Comparison of ENCODE assay signal across 9 mouse cellular contexts in the genomic region with DNA sequence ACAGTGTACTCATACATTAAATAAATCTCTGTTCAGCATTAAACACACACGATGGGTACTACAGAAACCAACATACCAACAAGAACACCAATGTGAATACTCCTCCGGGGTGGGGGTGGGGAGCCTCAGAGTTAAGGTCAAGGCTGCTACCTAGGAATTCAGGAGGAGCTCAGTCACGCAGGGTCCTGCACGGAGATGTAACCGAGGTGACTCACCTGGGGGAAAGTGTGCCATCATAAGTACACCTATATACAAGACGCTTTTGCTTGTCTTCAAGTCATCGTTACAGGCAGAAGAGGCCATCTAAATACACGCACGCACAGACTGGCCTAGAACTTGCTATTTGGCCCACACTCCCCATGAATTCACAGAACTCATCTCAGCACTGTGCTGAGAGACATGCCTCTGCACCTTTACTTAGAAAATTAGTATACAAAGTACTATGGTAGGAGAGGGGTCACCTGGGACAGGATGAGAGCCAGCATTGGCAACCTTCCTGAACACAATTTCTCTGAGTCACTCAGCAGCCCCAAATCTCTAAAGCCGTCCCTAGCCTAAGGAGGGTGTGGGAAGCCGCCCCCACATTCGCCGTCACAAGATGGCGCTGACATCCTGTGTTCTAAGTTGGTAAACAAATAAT. TPM values are rescaled to one million over a fixed set of nuclear protein-coding genes. Genes with fewer than 3 reads are reported as not detected.
DNase-seq lines count a peak whose midpoint lies in the region; ATAC-seq lines count a peak whose summit lies in the region.
"Had no signal": no experiment of that assay in that cellular context is flagged by ENCODE, and none has a peak within 500 bp of the region (broad histone marks: within the 10 kb centered on the region; RNA-seq: fewer than 3 reads in every experiment).

No protein-coding gene starts in this region.

- no peaks in the 10 kb centered on the region for H3K27me3 ChIP-seq in forebrain, embryonic 13.5 days
- no peaks in the 10 kb centered on the region for H3K27me3 ChIP-seq in hindbrain, embryonic 14.5 days (ENCODE audit: control insufficient read depth, insufficient read depth, low read length)
- H3K27me3 ChIP-seq in limb, embryonic 15.5 days = no peaks in the 10 kb centered on the region

- ATAC-seq in forebrain, embryonic 13.5 days = peak; percentile 33; the same call in 1 of the 2 replicates
- peak; percentile 31; the same call in 1 of the 2 replicates for ATAC-seq in hindbrain, embryonic 14.5 days (ENCODE audit: low FRiP score)
- ATAC-seq in limb, embryonic 15.5 days (ENCODE audit: insufficient number of reproducible peaks, low FRiP score, low TSS enrichment, low read depth) = peak; percentile 35; the same call in 1 of the 2 replicates

- H3K4me2 ChIP-seq in forebrain, embryonic 13.5 days = peak overlapping the region; percentile 27; the same call in 1 of the 2 replicates
- H3K4me2 ChIP-seq in hindbrain, embryonic 14.5 days (replicated peaks) = peak overlapping the region; percentile 27
- peak overlapping the region; percentile 17; the same call in 1 of the 2 replicates for H3K4me2 ChIP-seq in limb, embryonic 15.5 days

- no peaks in the 10 kb centered on the region for H3K9me3 ChIP-seq in forebrain, embryonic 13.5 days (replicated peaks)
- H3K9me3 ChIP-seq in hindbrain, embryonic 14.5 days (ENCODE audit: control insufficient read depth, low read length) = no peaks in the 10 kb centered on the region
- H3K9me3 ChIP-seq in limb, embryonic 15.5 days = no peaks in the 10 kb centered on the region

- H3K4me1 ChIP-seq in brown adipose tissue, adult 24 weeks (ENCODE audit: control insufficient read depth, insufficient read depth, insufficient read length, low read length) = peaks cover 3% of the 10 kb centered on the region; the same call in 1 of the 2 replicates
- peaks cover 21% of the 10 kb centered on the region for H3K4me1 ChIP-seq in forebrain, embryonic 13.5 days
- H3K4me1 ChIP-seq in hindbrain, embryonic 14.5 days (replicated peaks; ENCODE audit: control insufficient read depth, insufficient read depth, low read length) = peaks cover 18% of the 10 kb centered on the region
- peaks cover 17% of the 10 kb centered on the region for H3K4me1 ChIP-seq in limb, embryonic 15.5 days

- H3K4me3 ChIP-seq in brown adipose tissue, adult 24 weeks (ENCODE audit: insufficient read depth, low read depth, low read length) = peak overlapping the region; percentile 55
- H3K4me3 ChIP-seq in forebrain, embryonic 13.5 days = no peak overlapping the region
- no peak overlapping the region for H3K4me3 ChIP-seq in hindbrain, embryonic 14.5 days (replicated peaks; ENCODE audit: low read length)
- 0 out of 2 replicates have a peak overlapping the region, but pooled peaks have one; percentile 9 for H3K4me3 ChIP-seq in limb, embryonic 15.5 days

- peak; percentile 54 for DNase-seq in adrenal gland, adult 2 months
- no peak for DNase-seq in adrenal gland, postnatal 4 days (ENCODE audit: low spot score in 2 of 2)
- no peak for DNase-seq in hindbrain, embryonic 14.5 days (ENCODE audit: low spot score)
- peak; percentile 64 to 70 for DNase-seq in natural killer cell, adult 2 months (ENCODE audit: low spot score in 2 of 2)
- no peak for DNase-seq in testis, postnatal 10 days (ENCODE audit: low spot score)

- H3K9ac ChIP-seq in forebrain, embryonic 13.5 days = no peak overlapping the region
- no peak overlapping the region for H3K9ac ChIP-seq in hindbrain, embryonic 14.5 days
- no peak overlapping the region for H3K9ac ChIP-seq in limb, embryonic 15.5 days

- WGBS in forebrain, embryonic 13.5 days = 74% methylated on average over 14 of the region's 14 CpGs
- 68% methylated on average over 14 of the region's 14 CpGs for WGBS in hindbrain, embryonic 14.5 days
- 67% methylated on average over 14 of the region's 14 CpGs for WGBS in limb, embryonic 15.5 days

- H3K36me3 ChIP-seq in forebrain, embryonic 13.5 days (ENCODE audit: poor library complexity, severe bottlenecking) = peaks cover 10% of the 10 kb centered on the region; the same call in 1 of the 2 replicates
- no peaks in the 10 kb centered on the region for H3K36me3 ChIP-seq in hindbrain, embryonic 14.5 days (replicated peaks; ENCODE audit: control insufficient read depth, insufficient read depth)
- peaks cover 3% of the 10 kb centered on the region; the same call in 1 of the 2 replicates for H3K36me3 ChIP-seq in limb, embryonic 15.5 days

- peak overlapping the region; percentile 86 for H3K27ac ChIP-seq in brown adipose tissue, adult 24 weeks (replicated peaks; ENCODE audit: low read depth, low read length)
- H3K27ac ChIP-seq in forebrain, embryonic 13.5 days = no peak overlapping the region
- H3K27ac ChIP-seq in hindbrain, embryonic 14.5 days = peak overlapping the region; percentile 32; the same call in 1 of the 2 replicates
- 0 out of 2 replicates have a peak overlapping the region, but pooled peaks have one; percentile 33 for H3K27ac ChIP-seq in limb, embryonic 15.5 days

RNA-seq across cellular contexts. Expression of a gene that starts 23.9 kb away (rescaled TPM):
- total RNA-seq in adrenal gland, adult 2 months (2021) = 1 to 10 TPM; 6.8 to 7.2 TPM
- polyA plus RNA-seq in adrenal gland, adult 2 months (2012; rRNA removed) = 4.6 and 5.5 TPM in 2 replicates
- 10 to 100 TPM; 20.0 to 22.0 TPM for total RNA-seq in adrenal gland, postnatal 4 days (2021)
- 0.67 TPM in 1 of 2 replicates, not detected in the other for polyA plus RNA-seq in brown adipose tissue, adult 24 weeks (2012; ENCODE audit: insufficient read depth, insufficient read length, missing spikeins)
- 18.1 and 20.6 TPM in 2 replicates for polyA plus RNA-seq in forebrain, embryonic 13.5 days (2015; fragmentation: Nextera tagmentation; extraction: Ambion mirVana)
- polyA plus RNA-seq in hindbrain, embryonic 14.5 days (2014; fragmentation: Nextera tagmentation; extraction: Ambion mirVana) = 68.5 and 75.5 TPM in 2 replicates
- polyA plus RNA-seq in limb, embryonic 15.5 days (2015; fragmentation: Nextera tagmentation; extraction: Ambion mirVana) = 9.9 and 12.3 TPM in 2 replicates

RNA-seq across cellular contexts. Expression of a gene that starts 44.9 kb away (rescaled TPM):
- 10 to 100 TPM; 16.3 to 35.2 TPM for total RNA-seq in adrenal gland, adult 2 months (2021)
- 119 and 158 TPM in 2 replicates for polyA plus RNA-seq in adrenal gland, adult 2 months (2012; rRNA removed)
- 10 to 100 TPM; 62.1 to 63.9 TPM for total RNA-seq in adrenal gland, postnatal 4 days (2021)
- 29.8 and 38.4 TPM in 2 replicates for polyA plus RNA-seq in brown adipose tissue, adult 24 weeks (2012; ENCODE audit: insufficient read depth, insufficient read length, missing spikeins)
- polyA plus RNA-seq in forebrain, embryonic 13.5 days (2015; fragmentation: Nextera tagmentation; extraction: Ambion mirVana) = 45.5 and 58.2 TPM in 2 replicates
- polyA plus RNA-seq in hindbrain, embryonic 14.5 days (2014; fragmentation: Nextera tagmentation; extraction: Ambion mirVana) = 61.4 and 67.6 TPM in 2 replicates
- 25.9 and 26.6 TPM in 2 replicates for polyA plus RNA-seq in limb, embryonic 15.5 days (2015; fragmentation: Nextera tagmentation; extraction: Ambion mirVana)

RNA-seq across cellular contexts. Expression of a gene that starts 53.8 kb away (rescaled TPM):
- total RNA-seq in adrenal gland, adult 2 months (2021) = under 1 TPM in 1 of 2 experiments, not detected in 1; 0.14 TPM
- 0.19 and 0.26 TPM in 2 replicates for polyA plus RNA-seq in adrenal gland, adult 2 months (2012; rRNA removed)
- under 1 TPM; 0.37 to 0.90 TPM for total RNA-seq in adrenal gland, postnatal 4 days (2021)
- polyA plus RNA-seq in brown adipose tissue, adult 24 weeks (2012; ENCODE audit: insufficient read depth, insufficient read length, missing spikeins) = not detected in 2 replicates
- polyA plus RNA-seq in forebrain, embryonic 13.5 days (2015; fragmentation: Nextera tagmentation; extraction: Ambion mirVana) = 8.1 and 10.6 TPM in 2 replicates
- 13.1 and 16.2 TPM in 2 replicates for polyA plus RNA-seq in hindbrain, embryonic 14.5 days (2014; fragmentation: Nextera tagmentation; extraction: Ambion mirVana)
- polyA plus RNA-seq in limb, embryonic 15.5 days (2015; fragmentation: Nextera tagmentation; extraction: Ambion mirVana) = 0.15 and 0.19 TPM in 2 replicates
- total RNA-seq: gastrocnemius, postnatal 36 days had no signal

Comparison
In these comparisons a context has a peak if more than half of its experiments do, and no peak if none do; other contexts are left out.
1. DNase-seq: peak in adrenal gland, adult 2 months (single experiment) and natural killer cell, adult 2 months (2 of 2); none in adrenal gland, postnatal 4 days (0 of 2), hindbrain, embryonic 14.5 days (single experiment) and testis, postnatal 10 days (single experiment).
2. H3K4me3 ChIP-seq: peak in brown adipose tissue, adult 24 weeks (single experiment) and limb, embryonic 15.5 days (single experiment); none in forebrain, embryonic 13.5 days (single experiment) and hindbrain, embryonic 14.5 days (single experiment).
3. Peak in every context shown above with its lines, with median percentiles within 50 percentile points of each other: ATAC-seq and H3K4me2 ChIP-seq.